Mouse (Mus musculus) lung, postnatal 14 days (tissue): ENCODE data around the gene Prkar2a.

Source experiments
- DNase-seq: peaks from one replicate; pipeline ENCODE4 v3.0.0; 2021

The Prkar2a gene

DNA sequence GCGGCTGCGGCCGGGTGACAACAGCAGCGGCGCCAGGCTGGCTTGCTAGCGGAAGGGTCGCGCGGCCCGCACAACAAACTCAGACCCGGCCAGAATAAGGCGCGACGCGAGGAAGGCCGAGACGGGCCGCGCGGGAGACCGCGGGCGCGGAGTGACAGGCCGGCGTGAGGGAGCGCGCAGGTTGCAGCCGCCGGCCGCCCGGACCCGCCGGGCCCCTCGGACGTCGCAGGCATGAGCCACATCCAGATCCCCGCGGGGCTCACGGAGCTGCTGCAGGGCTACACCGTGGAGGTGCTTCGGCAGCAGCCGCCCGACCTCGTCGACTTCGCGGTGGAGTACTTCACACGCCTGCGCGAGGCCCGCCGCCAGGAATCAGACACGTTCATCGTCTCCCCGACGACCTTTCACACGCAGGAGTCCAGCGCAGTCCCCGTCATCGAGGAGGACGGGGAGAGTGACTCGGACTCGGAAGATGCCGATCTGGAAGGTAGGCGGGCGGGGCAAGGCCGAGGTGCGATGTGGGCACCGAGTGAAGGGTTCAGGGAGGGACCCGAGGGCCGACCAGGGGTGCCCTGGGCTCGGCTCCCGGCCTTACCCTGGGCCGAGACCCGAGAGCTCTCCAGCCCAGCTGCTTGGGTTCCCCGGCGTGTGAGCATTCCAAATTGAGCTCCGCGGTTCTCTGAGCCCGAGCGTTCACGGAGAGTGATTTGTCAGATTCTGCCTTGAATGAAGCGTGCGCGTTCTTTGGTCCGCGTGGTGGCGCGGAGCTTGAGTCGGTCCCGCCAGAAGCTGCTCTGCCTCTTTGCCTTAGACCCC is 3.3 kb downstream of the Prkar2a start:
- peak; percentile 53 for DNase-seq

DNA sequence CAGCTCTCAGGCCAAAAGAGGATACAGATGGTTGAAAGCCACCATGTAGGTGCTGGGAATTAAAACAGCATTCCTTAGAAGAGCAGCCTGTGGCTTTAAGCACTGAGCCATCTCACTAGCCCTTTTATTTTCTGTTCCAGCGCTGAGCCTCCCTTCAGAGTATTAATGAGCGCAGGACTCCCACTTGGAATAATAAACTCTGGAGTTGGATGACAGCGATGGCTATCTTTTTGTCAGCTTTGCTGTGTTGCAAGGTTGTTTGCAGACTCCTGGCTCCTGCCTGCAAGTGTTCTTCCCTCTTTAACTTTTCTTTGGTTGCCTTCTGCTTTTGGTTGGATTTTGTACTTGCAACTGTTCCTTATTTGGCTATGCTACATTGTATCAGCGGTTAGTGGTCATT is 4.8 kb downstream of the Prkar2a start:
- DNase-seq: no peak

DNA sequence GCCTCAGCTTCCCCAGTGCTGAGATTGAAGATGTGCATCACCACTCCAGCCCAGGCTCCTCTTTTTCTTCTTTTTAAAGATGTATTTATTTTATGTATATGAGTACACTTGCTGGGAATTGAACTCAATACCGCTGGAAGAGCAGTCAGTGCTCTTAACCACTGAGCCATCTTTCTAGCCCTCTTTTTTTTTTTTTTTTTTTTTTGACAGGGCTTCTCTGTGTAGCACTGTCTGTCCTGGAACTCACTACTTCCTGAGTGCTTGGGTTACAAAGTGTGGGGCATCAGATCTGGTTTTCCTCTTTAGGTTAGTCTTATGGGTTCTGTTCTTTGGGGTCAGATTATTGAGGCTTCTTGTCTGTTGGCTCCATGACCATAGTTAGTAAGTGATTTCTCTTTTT is 5.4 kb downstream of the Prkar2a start:
- no peak for DNase-seq

DNA sequence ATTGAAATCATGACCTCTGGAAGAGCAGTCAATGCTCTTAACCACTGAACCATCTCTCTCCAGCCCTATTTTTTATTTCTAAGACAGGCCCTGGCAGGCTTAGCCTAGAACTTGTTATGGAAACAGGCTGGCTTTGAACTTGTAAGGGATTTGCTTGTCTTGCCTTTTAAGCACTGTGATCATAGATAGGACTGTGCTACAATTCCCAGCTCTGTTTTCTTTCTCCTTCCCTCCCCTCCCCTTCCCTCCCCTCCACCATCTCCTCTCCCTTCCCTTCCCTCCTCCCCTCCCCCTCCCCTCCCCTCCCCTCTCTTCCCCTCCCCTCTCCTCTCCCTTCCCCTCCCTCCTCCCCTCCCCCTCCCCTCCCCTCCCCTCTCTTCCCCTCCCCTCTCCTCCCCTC is 13.4 kb downstream of the Prkar2a start:
- DNase-seq: no peak

DNA sequence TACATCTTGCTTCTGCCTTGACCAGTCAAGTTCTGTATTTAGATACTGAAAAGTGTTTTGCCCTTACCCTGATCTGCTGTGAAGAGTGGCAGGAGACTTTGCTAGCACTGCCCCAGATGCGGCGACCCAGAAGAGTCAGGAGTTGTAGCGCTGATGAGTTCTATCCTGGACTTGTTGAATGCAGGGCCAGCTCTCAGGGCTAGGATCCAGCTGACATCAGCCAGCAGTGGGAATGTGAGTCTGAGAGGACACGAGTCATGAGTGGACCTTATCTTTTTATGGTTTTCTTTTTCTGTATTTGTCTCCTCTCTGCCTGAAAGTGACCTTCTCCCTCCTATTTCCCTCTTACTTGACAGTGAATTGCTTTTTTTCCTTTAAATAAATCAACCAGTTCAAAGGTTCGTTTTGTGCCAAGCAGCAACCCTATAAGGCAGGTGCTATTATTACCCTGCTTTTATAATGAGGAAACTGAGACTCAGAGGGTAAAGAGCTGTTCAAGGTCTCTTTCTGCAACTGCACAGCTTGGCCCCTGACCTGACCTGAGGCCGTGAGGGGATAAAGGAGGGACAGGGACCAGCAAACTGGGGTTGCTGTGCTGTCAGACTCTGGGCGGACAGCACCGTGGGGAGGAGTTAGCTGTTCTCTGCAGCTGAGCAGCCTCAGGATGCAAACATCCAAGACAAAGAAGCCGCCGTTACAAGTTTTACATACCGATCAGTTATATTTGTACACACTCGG is 14.4 kb downstream of the Prkar2a start:
- no peak for DNase-seq

DNA sequence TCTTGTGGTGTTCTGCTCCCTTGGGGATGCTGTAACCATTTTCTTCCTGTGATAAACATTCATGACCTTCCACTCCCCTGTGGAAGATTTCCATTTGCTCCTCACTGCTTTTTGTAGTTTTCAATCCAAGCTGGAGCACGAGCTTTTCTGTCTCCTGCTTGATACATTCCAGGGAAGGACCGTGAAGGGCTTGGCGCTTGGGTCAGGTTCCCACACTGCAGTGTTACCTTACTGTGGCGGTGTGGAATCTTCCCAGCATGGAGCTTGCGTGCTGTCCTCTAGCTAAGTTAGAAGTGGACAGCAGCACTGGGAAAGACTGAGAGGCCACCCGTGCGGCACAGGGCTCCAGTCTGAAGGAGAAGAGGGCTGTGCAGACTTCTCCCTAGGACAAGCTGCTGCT is 15.5 kb downstream of the Prkar2a start:
- no peak for DNase-seq

DNA sequence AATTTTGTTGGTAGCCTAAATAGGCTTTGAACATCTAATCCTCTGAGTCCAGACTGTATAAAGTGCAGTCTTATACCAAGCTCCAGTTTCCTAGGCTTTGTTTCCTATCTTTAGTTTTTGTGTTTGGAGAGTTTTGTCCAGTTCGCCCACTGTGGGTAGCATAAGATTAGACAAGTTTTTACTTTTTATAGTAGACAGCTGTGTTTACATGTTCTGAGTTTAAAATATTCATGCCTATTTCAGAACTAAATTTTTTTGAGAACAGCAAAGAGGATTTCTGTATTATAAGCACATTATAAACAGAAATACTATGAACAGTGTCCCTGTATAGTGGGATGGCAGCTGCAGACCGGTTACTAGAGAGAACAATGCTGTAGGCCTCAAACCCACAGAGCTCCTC is 18.1 kb downstream of the Prkar2a start:
- no peak for DNase-seq

DNA sequence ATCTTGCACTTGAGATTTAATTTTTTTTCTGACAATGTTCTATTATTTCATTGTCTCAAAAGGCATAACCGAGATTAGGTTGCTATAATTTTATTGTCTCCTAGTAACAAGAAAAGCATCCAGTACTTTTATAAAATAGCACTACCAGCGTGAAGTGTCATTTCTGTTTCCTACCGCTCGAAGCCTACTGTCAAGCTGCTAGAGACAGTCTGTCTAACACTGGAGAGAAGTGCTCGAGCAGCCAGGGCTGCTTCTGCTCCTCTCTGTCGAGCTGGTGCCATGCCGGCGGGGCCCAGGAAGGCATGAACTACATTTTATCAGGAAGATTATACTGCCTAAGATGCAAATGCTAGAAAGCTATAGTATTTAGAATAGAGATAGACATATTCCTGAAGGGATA is 19.7 kb downstream of the Prkar2a start:
- no peak for DNase-seq

DNA sequence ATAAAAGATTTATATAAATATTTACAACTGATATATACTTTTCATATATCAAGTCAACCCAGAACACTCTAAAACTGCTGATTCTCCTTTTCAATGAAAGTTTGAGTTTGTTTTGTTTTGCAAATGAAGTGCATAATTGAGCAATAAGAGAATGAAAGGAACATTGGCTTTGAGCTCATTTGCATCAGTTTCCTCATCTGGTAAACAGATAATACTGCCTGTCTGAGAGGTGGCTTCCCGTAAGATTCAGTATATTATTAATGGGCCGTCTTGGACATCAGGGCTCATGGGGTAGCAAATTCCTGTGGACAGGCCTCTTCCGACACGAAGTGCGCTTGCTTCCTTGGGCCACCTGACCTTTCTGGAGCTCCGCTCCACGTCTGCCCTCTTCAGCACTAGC is 21.7 kb downstream of the Prkar2a start:
- no peak for DNase-seq

DNA sequence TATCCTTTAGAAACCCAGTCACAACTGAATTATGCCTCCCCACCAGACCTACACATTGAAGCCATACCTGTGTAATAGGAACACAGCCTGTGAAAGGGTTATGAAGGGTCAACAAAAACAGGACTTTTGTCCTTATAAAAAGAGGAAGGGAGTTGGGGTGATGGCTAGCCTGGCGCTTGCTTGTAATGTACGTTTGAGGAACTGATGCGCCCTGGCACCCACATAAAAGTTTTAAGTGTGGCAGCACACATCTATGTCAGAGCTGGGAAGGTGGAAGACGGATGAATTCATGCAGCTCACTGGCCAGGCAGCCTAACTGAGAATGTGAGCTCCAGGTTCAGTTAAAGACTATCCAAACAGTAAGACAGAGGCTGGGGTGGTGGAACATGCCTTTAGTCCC is 27.1 kb downstream of the Prkar2a start:
- DNase-seq: no peak

DNA sequence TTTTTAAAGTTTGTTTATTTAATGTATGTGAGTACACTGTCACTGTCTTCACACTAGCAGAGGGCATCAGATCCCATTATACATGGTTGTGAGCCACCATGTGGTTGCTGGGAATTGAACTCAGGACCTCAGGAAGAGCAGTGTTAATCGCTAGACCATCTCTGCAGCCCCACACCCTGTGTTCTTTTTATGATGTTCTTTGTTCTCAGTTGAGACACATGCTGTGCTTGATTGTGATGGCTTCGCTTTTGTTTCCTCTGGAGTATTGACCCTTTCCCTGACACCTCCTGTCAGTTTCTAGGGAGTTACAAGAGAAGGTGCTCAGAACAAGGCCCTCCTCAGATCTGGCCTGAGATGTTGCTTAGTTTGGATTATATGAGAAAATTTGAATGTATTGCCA is 34.6 kb downstream of the Prkar2a start:
- no peak for DNase-seq

DNA sequence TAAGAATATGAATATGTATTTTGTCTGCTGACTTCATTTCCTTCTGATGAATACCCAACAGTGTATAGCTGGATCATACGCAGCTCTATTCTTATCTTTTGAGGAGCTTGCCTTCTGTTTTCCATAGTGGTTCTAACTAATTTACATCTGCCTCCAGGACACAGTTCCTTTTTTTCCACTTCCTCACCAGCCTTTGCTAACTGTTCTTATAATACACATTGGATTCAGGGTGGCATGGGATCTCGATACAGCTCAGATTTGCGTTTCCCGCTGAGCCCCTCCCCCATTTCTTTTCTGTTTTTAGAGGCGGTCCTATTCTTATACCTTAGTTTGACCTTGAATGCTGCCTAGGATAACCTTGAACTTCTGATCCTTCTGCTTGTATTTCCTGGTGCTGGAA is 37.0 kb downstream of the Prkar2a start:
- no peak for DNase-seq

DNA sequence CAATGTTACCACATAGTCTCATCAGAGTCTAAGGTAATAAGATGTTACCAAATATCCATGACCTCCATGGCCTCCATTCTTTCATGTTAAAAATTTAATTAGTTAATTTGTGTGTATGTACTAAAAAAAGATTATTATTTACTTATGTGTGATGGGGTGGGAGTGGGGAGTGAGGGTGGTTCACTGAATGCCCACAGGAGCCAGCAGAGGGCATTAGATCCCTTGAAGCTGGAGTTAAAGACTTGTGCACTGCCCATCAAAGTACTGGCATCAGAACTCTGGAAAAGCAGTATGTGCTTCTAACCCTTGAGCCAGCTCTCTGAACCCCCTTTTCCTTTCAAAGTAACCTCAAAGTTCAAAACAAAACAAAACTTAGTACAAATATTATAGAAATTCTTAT is 39.9 kb downstream of the Prkar2a start:
- no peak for DNase-seq

DNA sequence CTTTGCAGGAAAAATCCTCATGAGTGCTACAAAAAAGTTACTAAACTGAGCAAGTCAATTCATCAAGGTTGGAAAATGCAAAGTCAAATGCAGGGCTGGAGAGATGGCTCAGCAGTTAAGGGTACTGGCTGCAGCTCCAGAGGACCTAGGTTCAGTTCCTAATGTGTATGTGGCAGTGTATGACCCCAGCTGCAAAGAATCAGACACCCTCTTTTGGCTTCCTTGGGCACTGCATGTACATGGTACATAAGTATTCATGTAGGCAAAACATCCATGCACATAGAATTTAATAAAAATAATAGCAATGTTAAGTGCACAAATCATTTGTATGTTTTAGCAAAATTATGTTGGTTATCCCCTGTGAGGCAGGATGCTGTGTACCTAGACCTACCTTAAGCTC is 43.3 kb downstream of the Prkar2a start:
- no peak for DNase-seq

DNA sequence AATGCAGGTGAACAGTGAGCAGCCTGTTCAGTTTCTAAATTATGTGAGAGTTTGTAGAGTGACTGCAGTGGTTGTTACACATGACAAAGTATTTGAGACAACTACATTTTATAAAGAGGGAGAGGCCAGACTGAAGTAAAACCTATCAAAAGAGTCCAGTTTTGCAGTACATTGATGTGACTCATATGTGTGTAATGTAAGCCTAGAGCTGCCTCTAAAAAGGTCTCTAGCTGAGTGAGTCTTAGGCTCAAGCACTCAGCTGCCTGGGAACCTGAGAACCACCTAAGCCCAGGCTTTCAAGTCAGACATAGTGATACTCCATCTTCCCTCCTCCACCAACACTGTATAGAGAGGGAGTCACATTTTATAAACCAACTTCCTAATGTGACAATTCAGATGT is 45.5 kb downstream of the Prkar2a start:
- no peak for DNase-seq

DNA sequence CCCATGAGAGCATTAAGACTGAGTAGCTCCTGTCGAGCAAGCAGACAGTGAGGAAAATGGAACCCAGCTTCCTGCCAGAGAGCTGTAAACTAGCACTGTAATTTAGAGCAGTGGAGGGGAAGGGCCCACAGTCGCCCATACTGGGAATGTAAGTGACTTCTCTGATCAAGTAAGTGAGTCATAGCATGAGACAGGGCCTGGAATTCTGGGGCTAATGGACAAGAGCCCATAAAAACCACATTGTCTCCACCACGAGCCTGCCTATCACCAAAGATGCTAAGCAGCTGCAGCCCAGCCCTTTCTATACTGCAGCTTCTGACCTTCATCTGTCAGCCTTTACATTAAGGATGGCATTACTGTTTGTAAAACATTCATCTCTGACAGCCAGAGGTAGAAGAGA is 50.1 kb downstream of the Prkar2a start:
- no peak for DNase-seq

DNA sequence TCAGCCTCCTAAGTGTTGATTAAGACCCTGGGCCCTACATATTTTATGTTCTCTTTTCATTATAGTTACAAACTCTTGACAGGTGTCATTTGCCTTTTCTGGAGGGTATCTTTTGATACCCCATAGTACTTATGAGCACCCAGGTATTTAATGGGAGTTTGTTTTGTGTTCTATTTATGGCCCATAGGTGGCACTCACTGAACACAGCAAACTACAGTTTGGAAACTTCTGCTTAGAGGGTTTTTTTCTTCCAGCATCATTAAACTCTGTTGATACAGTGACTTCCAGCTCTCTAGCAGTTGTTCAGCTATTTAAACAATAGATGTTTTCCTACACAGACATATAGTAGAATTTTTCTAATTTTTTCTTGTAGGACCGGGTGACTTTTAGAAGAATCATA is 50.9 kb downstream of the Prkar2a start:
- DNase-seq: no peak

DNA sequence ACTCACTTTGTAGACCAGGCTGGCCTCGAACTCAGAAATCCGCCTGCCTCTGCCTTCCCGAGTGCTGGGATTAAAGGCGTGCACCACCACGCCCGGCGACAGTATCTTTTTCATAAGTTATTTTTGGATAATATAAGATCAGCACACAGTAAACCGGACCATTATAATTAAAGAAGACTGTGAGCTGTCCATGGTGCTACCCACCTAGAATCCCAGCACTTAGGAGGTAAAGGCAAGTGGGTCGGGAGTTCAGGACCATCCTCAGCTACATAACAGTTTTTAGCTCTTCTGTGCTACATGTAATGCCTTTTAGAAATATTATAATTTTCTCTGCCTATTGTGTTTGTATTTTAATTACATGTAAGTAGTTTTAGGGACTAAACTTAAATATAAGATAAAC is 52.9 kb downstream of the Prkar2a start:
- no peak for DNase-seq

DNA sequence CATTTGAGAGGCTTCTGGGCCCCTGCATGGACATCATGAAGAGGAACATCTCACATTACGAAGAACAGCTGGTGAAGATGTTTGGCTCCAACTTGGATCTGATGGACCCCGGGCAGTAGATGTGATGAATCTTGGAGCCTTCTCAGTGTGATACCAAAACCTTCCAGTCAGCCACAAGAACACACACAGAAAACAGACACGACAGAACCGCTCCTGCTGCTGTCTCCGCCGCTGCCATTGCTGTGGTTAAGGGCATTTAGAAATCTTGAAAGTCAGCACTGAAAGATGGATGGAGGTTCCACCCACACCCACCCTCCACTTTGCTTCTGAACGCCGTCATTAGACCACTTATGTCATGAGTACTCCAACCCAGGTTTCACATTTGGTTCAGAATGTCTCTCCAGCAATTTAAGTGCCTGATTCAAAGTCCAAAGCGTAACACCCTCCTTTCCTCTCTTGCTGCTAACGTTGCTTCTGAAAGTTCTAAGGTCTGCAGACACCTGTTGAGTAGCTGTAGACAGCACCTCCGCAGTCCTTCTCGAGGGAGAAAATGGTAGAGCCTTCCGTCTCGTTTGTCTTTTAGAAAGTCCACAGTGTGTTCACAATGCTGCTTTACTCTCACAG is 57.9 kb downstream of the Prkar2a start:
- DNase-seq: no peak

DNA sequence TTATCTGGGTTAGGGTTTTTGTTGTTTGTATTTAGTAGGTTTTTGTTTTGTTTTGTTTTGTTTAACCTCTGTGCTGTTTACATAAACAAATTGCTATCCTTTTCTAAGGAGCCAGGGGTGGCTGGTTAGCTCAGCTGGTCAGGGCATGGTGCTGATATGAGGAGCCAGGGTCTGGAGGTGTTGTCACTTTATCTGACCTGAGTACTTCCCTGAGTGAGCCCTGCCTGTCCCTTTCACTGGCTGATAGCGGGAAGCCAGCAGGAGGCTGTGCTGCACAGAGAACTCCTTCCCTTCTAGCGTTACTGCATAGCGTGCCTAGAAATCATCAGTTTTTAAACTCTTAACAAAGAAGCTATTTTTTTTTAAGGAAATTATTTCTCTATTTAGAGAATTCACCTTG is 58.6 kb downstream of the Prkar2a start:
- no peak for DNase-seq

DNA sequence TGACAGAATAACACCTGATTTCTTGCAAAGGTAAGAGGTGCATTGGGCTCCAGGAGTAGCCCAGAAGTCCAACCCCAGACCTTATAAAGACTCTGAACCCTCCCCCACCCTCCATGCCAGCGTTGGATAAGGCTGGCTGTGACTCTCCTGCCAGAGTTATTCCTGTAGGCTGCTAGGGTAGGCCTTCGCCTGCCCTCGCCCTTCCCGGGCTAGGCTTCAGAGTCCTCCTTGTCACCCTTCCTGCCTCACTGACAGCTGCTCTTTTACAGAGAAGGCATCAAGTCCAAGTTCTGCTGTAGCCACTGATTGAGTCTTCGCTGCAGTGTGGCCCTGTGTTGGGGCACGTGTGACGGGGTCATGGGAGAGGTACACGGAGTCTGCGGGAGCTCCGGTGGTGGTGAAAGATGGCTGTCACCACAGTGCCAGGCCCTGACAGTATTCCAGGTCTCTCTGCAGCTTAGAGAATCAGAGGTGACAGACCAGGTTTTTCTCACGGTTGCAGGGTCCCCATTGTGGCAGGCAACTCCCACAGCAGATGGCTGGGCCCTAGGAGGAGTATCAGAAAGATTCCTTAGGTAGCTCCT is 59.6 kb downstream of the Prkar2a start:
- no peak for DNase-seq

DNA sequence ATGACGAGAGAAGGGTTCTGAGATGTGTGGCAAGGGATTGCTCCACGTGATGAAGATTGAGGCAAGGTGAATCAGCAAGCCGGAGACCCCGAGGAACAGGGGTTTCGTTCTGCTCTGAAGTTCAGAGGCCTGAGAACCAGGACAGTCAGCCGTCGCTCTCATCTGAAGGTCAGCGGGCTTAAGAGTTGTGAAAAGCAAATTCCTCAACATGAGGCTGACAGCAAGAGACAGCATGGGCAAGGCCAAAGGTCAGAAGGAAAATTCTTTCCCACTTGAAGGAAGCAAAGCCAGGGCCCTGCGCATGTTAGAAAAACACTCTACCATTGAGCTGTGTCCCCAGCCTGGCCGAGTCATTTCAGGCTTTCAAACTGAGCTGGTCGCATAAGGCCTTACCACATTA is 61.5 kb downstream of the Prkar2a start:
- no peak for DNase-seq

DNA sequence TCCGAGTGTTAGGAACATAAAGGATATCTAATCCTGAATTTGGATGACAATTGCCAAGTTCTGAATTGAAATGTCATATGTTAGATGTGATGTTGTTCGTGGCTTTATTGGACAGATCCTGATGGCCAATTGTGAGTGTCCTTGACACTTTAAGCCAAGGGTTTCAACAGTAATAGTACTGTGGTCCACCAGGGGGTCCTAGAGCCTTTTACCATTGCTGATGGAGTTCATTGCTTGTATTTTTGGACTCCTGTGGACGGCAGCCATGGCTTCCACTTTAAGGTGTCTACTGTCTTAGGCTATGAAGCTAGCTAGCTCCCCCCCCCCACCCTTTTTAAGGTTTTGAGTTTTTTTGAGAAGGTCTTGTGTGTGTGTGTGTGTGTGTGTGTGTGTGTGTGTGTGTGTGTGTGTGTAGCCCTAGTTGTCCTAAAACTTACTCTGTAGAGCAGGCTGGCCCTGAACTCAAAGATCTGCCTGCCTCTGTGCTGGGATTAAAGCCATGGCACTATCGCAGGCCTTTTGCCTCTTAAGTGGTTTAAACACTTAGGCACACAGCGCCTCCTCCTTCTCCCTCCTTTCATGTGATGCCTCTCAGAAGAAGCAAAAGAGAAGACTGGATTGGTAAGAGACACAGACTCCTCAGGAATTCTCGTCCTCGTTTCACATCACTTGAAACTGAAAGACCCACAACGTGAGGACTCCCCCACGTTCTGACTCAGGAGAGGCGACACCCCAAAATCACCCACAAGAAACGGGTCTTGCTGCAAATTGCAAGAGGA is 63.2 kb downstream of the Prkar2a start:
- no peak for DNase-seq
